Mouse (Mus musculus): ENCODE results near the gene Acad10. TPM values are rescaled to one million over a fixed set of nuclear protein-coding genes. Genes with fewer than 3 reads are reported as not detected.
A peak's percentile ranks its signal among the peaks of the same experiment; 100 is the strongest.
"Not testable (repeated sequence)": the region's sequence is repeated elsewhere in the genome, so short reads cannot be mapped to it uniquely, and the experiment has no call there.

Acad10 gene
- polyA plus RNA-seq, 1 experiment from 2014 or later: 2.5 TPM

DNA sequence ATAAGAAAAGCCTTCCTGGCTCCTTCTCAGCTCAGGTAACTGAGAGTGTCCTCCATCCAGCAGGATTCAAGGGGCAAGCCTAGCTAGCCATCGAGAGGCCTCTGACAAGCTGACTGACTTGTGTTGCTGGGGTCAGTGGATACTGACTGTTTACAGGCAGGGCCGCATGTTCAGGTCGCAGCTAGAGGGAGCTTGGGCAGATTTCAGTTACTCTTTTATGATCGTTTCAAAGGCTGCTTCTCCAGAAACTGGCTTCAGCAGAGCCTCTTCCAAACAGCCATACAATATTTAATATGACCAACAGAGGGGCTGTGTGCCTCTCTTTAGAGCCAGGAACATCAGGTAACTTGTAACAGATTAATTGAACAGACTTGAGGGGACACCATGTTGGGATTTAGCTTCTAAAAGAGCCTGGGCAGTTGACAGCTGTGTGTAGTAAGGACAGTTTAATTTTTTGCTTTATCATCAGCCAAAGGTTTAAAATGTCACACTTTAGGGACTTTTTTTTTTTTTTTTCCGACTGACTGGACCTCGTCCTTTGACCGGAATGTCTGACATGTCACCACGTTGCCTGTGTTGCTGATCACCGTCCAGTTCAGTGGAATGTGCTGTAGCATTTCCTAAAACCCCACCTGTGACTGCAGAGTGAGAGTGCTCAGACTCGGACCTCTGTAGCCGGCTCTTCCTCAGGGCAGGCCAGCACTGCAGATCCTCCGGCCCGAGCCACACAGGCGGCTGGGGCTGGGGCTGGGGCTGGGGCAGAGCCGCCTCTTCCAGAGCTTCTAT, 26.0 kb upstream of the Acad10 start:
- H3K27me3 ChIP-seq (replicated peaks): no peaks in the 10 kb centered on the region
- no peak overlapping the region for H3K9ac ChIP-seq
- no peak for ATAC-seq
- 77% methylated on average over 15 of the region's 15 CpGs for WGBS (ENCODE audit: insufficient replicate concordance)
- H3K4me3 ChIP-seq: no peak overlapping the region
- no peaks in the 10 kb centered on the region for H3K9me3 ChIP-seq (replicated peaks)
- peaks cover 65% of the 10 kb centered on the region for H3K36me3 ChIP-seq
- H3K27ac ChIP-seq: peak overlapping the region; percentile 8; the same call in 1 of the 2 replicates
- no peak overlapping the region for H3K4me2 ChIP-seq
- H3K4me1 ChIP-seq: 0 out of 2 replicates have a peak, but pooled peaks cover 4% of the 10 kb centered on the region

DNA sequence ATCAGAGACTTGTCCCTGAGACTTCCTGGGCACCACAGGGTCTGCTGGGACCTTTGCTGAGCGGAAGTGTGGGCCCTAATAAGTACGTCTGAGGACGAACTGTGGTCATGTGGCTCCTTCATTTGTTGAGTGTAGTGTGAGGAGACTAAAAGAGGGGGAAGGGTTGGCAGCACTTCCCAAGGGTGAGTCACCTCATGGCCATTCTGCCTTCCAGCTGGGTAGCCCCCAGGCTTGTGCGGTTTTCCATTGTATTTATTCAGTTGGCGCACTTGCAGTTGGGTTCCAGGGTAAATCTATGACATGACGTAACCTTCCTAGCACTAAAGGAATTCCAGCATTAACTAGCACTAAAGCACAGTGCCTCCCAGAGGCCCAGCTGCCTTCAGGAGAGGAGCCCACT, 25.2 kb upstream of the Acad10 start:
- Histone ChIP-seq H3K9ac (no peak overlapping the region), H3K27me3 (replicated peaks) (no peaks in the 10 kb centered on the region), H3K27ac (no peak overlapping the region), H3K4me2 (no peak overlapping the region), H3K36me3 (peaks cover 73% of the 10 kb centered on the region), H3K4me3 (no peak overlapping the region), H3K4me1 (0 out of 2 replicates have a peak, but pooled peaks cover 1% of the 10 kb centered on the region), H3K9me3 (replicated peaks) (no peaks in the 10 kb centered on the region)
- WGBS (ENCODE audit: insufficient replicate concordance): 90% methylated on average over 6 of the region's 6 CpGs
- no peak for ATAC-seq

DNA sequence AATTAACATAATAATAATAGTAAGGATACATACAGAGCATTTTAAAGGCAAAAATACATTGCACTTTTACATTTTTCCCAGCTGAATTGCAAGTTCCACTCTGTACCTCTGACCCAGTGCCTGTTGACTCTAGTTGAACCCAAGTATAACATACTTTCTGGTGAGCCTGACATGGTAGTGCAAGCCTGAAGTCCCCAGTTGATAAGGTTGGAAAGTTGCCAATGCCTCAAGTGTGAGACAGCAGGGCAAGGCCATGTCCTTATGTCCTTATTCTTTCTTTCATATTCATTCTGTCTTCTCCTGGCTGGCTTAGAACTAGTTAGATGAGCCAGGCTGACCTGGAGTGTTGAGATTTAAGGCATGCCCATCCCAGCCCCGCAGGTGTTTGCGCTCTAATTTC, 21.9 kb upstream of the Acad10 start:
- no peaks in the 10 kb centered on the region for H3K27me3 ChIP-seq (replicated peaks)
- ATAC-seq: no peak
- H3K27ac ChIP-seq: no peak overlapping the region
- H3K9ac ChIP-seq: no peak overlapping the region
- peaks cover 99% of the 10 kb centered on the region for H3K36me3 ChIP-seq
- H3K9me3 ChIP-seq (replicated peaks): no peaks in the 10 kb centered on the region
- H3K4me3 ChIP-seq: no peak overlapping the region
- H3K4me1 ChIP-seq: no peaks in the 10 kb centered on the region
- H3K4me2 ChIP-seq: no peak overlapping the region
- WGBS (ENCODE audit: insufficient replicate concordance): 93% methylated on average over 2 of the region's 2 CpGs

DNA sequence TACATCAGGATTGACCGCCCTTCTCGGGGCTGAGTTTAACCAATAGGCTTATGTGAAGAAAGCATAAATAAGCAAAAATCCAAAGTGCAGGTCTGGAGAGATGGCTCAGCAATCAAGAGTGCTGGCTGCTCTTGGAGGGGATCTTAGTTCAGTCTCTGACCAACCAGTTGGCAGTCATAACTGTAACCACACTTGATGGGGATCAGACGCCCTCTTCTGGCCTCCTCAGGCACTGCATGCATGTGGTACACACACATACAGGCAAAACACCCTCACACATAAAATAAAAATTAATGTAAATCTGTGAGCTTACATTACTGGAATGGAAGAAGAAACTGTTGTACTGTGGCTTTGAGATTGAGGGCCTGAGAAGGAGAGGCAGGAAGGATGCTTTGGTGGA, 10.1 kb upstream of the Acad10 start:
- H3K27me3 ChIP-seq (replicated peaks): no peaks in the 10 kb centered on the region
- peaks cover 87% of the 10 kb centered on the region for H3K36me3 ChIP-seq
- 76% methylated on average over 3 of the region's 3 CpGs for WGBS (ENCODE audit: insufficient replicate concordance)
- H3K4me2 ChIP-seq: no peak overlapping the region
- no peak overlapping the region for H3K4me3 ChIP-seq
- no peaks in the 10 kb centered on the region for H3K9me3 ChIP-seq (replicated peaks)
- H3K27ac ChIP-seq: no peak overlapping the region
- H3K9ac ChIP-seq: no peak overlapping the region
- no peaks in the 10 kb centered on the region for H3K4me1 ChIP-seq
- no peak for ATAC-seq

DNA sequence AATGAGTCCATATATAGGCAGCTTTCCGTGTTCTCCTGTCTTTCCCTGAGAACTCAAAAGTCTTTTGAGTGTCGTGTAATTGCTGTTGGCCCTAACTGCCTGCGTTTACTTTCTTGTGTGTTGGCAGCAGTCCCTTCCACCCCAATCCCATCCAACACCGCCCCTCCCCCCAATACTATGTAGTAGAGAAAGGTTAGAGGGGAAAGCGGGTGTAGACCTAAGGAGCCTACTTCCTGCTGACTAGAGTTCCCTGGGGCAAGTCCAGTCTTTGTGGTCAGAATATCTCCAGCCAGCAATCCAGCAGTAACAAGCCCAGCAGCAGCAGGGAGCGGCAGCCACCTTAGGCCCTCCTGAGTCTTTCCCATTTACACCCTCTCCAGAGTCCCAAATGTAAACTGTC, 8.1 kb upstream of the Acad10 start:
- H3K9me3 ChIP-seq (replicated peaks): no peaks in the 10 kb centered on the region
- peaks cover 87% of the 10 kb centered on the region for H3K36me3 ChIP-seq
- no peak overlapping the region for H3K4me3 ChIP-seq
- H3K27me3 ChIP-seq (replicated peaks): no peaks in the 10 kb centered on the region
- WGBS (ENCODE audit: insufficient replicate concordance): 68% methylated on average over 6 of the region's 6 CpGs
- H3K4me2 ChIP-seq: no peak overlapping the region
- ATAC-seq: no peak
- no peak overlapping the region for H3K27ac ChIP-seq
- no peaks in the 10 kb centered on the region for H3K4me1 ChIP-seq
- H3K9ac ChIP-seq: no peak overlapping the region

DNA sequence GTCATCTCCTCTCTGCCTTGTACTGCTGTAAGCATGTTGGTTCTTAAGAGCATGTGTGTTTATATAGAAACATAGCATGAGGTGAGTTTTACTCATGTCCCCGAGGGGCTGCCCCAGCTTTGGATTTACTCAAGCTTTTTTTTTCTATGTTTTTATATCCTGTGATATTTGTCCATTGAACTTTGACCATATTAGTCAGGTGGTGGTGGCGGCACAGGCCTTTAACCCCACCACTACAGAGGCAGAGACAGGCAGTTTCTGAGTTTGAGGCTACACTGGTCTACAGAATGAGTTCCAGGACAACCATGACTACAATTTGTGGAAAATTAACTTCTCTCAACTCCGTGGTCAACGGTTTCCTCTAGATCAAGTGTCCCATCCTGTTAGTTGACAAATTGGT, 6.8 kb upstream of the Acad10 start:
- no peak for ATAC-seq
- no peak overlapping the region for H3K4me2 ChIP-seq

DNA sequence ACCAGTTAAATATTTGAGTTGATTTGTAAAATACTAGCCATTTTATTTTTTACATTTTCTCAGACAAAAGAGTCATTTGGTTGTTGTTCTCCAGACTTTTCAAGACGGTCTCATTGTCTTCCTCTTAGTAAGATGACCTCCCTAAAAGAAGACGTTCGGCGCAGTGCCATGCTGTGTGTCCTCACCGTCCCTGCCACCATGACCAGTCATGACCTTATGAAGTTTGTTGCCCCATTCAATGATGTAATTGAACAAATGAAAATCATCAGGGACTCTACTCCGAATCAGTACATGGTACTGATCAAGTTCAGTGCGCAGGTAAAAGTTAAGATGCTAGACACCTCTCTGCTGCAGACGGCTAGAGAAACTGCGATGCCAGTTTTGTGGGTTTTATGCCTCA, 4.7 kb upstream of the Acad10 start:
- Histone ChIP-seq H3K27me3 (replicated peaks) (no peaks in the 10 kb centered on the region), H3K9me3 (replicated peaks) (no peaks in the 10 kb centered on the region), H3K36me3 (peaks cover 76% of the 10 kb centered on the region), H3K9ac (no peak overlapping the region), H3K27ac (no peak overlapping the region), H3K4me2 (no peak overlapping the region), H3K4me3 (no peak overlapping the region), H3K4me1 (peaks cover 17% of the 10 kb centered on the region)
- ATAC-seq: no peak
- 92% methylated on average over 9 of the region's 9 CpGs for WGBS (ENCODE audit: insufficient replicate concordance)

More for the DNA sequence above, 6.8 kb upstream of the Acad10 start:
- Histone ChIP-seq H3K27ac (no peak overlapping the region), H3K27me3 (replicated peaks) (no peaks in the 10 kb centered on the region), H3K4me3 (no peak overlapping the region), H3K9me3 (replicated peaks) (no peaks in the 10 kb centered on the region), H3K36me3 (peaks cover 87% of the 10 kb centered on the region), H3K9ac (no peak overlapping the region), H3K4me1 (peaks cover 5% of the 10 kb centered on the region)
- WGBS (ENCODE audit: insufficient replicate concordance): 68% methylated on average over 4 of the region's 4 CpGs

DNA sequence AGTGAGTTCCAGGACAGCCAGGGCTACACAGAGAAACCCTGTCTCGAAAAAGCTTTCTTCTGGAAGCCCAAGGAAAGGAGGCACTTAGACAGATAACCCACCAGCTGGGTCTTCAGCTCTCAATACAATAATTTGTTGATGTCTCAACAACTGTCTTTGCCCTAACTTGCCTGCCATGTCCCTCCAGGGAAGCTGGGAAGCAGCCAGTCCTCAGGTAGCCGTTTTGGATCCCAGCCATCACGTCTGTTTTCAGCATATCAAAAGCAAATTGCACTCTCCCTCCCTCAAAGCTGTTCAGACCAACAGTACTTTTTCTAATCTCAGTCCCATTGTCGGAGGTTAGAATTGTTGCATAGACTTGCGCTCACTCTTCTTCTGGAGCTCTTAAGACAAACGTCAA, 3.8 kb upstream of the Acad10 start:
- Histone ChIP-seq H3K4me3 (no peak overlapping the region), H3K36me3 (peaks cover 69% of the 10 kb centered on the region), H3K27ac (no peak overlapping the region), H3K4me2 (no peak overlapping the region), H3K27me3 (replicated peaks) (no peaks in the 10 kb centered on the region), H3K9ac (no peak overlapping the region), H3K9me3 (replicated peaks) (no peaks in the 10 kb centered on the region), H3K4me1 (peaks cover 24% of the 10 kb centered on the region)
- no peak for ATAC-seq
- 83% methylated on average over 6 of the region's 6 CpGs for WGBS (ENCODE audit: insufficient replicate concordance)

DNA sequence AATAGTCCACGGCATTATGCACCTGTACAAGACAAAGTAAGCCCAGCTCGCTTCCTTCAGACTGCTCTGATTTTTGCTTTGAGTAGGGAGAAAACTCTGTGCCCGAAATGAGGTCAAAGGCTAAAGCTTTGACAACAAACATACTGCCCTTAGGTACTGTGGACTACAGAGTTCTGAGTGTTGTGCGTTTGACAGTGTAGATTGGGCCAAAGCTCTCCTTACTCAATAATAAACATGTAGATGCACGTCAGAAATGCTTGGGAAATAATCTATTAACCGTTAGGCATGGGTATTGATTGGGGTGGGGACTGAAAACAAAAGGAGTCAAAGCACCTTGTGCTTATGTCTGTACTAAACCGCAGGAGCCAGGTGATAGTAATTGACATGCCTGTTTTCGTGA, 3.1 kb upstream of the Acad10 start:
- WGBS (ENCODE audit: insufficient replicate concordance): 82% methylated on average over 8 of the region's 8 CpGs
- H3K36me3 ChIP-seq: peaks cover 65% of the 10 kb centered on the region
- ATAC-seq: no peak
- H3K4me2 ChIP-seq: no peak overlapping the region
- H3K4me1 ChIP-seq: peaks cover 24% of the 10 kb centered on the region
- no peak overlapping the region for H3K27ac ChIP-seq
- H3K27me3 ChIP-seq (replicated peaks): no peaks in the 10 kb centered on the region
- no peak overlapping the region for H3K9ac ChIP-seq
- H3K4me3 ChIP-seq: no peak overlapping the region
- no peaks in the 10 kb centered on the region for H3K9me3 ChIP-seq (replicated peaks)

DNA sequence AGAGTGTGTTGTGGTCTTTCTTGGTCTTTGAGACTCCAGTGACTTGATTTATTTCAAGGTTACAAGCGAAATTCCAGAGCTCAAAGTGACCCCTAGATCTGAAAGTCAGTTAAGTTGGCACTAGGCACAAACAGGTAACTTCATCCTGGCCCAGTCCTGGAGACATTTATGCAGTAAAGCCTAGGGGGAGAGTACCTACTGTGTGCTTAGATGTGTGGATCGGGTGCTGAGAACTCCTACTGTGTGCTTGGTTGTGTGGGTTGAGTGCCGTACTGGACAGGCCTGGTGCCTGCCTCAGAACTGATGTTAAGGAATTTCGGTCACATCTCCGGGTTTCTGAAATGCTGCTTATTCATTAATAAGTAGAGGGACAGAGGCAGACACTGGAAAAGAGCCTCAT, 1.2 kb upstream of the Acad10 start:
- Histone ChIP-seq H3K36me3 (peaks cover 46% of the 10 kb centered on the region), H3K9ac (peak overlapping the region; percentile 92), H3K27me3 (replicated peaks) (no peaks in the 10 kb centered on the region), H3K9me3 (replicated peaks) (no peaks in the 10 kb centered on the region), H3K4me3 (peak overlapping the region; percentile 86), H3K27ac (0 out of 2 replicates have a peak overlapping the region, but pooled peaks have one; percentile 83), H3K4me2 (peak overlapping the region; percentile 84), H3K4me1 (peaks cover 24% of the 10 kb centered on the region)
- WGBS (ENCODE audit: insufficient replicate concordance): 83% methylated on average over 5 of the region's 5 CpGs
- ATAC-seq: no peak

DNA sequence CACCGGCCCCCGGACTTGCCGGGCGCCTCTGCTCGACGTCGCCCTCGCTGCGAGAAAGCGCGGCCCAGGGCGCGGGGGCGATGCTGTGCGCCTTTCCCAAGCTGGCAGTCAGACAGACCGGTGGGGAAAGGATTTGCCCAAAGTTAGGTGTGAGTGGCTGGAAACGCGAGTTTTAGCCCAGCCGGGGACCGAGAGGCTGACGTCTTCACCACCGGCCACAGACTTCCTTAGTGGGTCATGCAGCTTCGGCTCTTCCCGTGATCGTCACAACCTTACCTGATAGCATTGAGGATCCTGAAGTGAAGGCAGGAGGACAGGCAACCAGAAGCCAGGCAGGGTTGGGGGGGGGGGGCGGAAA, 562 bp upstream of the Acad10 start:
- Histone ChIP-seq H3K4me3 (peak overlapping the region; percentile 86), H3K9ac (peak overlapping the region; percentile 92), H3K27ac (peak overlapping the region; percentile 83), H3K36me3 (peaks cover 39% of the 10 kb centered on the region), H3K27me3 (replicated peaks) (no peaks in the 10 kb centered on the region), H3K9me3 (replicated peaks) (no peaks in the 10 kb centered on the region), H3K4me1 (peaks cover 24% of the 10 kb centered on the region), H3K4me2 (peak overlapping the region; percentile 84)
- ATAC-seq: peak; percentile 53
- 1% methylated on average over 26 of the region's 26 CpGs for WGBS (ENCODE audit: insufficient replicate concordance)

DNA sequence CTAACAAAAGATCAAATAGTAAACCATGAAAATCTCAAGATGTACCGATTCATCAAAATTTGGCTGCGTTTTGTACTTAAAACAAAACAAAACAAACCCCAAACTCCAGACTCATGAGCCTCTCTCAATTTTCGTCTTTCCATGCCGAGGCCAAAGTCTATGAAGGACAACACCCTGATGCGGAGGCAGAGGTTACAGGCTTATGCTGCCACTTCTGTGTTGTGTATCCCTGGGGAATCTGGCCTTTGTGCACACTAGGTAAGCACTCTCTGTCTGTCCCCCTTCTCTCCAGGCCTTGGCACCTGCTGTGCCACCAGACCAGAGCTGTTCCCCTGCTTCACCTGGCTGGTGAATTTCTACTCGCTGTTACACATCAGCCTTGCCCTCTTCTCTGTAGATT, 2.7 kb downstream of the Acad10 start:
- H3K4me2 ChIP-seq; ATAC-seq; H3K27me3 ChIP-seq (replicated peaks); H3K27ac ChIP-seq; H3K9ac ChIP-seq; H3K36me3 ChIP-seq; H3K9me3 ChIP-seq (replicated peaks); H3K4me3 ChIP-seq: not testable (repeated sequence)
- 75% methylated on average over 6 of the region's 6 CpGs for WGBS (ENCODE audit: insufficient replicate concordance)
- peaks cover 24% of the 10 kb centered on the region for H3K4me1 ChIP-seq

DNA sequence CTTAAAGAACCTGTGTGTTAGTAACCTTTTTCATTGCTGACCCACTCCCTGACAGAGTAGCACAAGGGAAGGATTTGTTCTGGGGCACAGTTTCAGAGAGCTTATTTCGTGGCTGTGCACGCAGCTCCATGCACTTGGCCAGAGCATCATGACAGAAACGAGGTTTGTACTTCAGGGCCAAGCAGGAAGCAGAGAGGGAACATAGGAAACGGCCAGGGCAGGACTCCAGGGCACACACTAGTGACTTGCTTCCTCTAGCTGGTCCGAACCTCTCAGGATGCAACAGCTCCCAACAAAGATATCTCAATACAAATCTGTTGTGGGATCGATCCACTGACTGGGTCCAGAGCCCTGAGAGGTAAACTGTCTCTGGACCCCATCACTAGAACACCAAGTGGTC, 3.4 kb downstream of the Acad10 start:
- H3K9me3 ChIP-seq (replicated peaks); H3K9ac ChIP-seq; H3K36me3 ChIP-seq; H3K4me2 ChIP-seq; H3K27ac ChIP-seq; H3K27me3 ChIP-seq (replicated peaks); ATAC-seq; H3K4me3 ChIP-seq: not testable (repeated sequence)
- 43% methylated on average over 6 of the region's 6 CpGs for WGBS (ENCODE audit: insufficient replicate concordance)
- peaks cover 17% of the 10 kb centered on the region for H3K4me1 ChIP-seq
